Mouse (Mus musculus): Measurements from ENCODE around the gene Calm1. TPM values are rescaled to one million over a fixed set of nuclear protein-coding genes. Genes with fewer than 3 reads are reported as not detected.
"Not testable (repeated sequence)": the region's sequence is repeated elsewhere in the genome, so short reads cannot be mapped to it uniquely, and the experiment has no call there.

Calm1 gene
- polyA plus RNA-seq, 1 experiment: 991 TPM

GRCm38 (mm10) chr12:100214738-100215137, 15.5 kb downstream of the Calm1 start:
- H3K4me1 ChIP-seq (ENCODE audit: control insufficient read depth, insufficient read depth, low read length): peaks cover 18% of the 10 kb centered on the region; the same call in 1 of the 2 replicates
- H3K27me3 ChIP-seq (ENCODE audit: control insufficient read depth, insufficient read depth, low read length): no peaks in the 10 kb centered on the region
- no peak overlapping the region for H3K4me3 ChIP-seq (replicated peaks; ENCODE audit: insufficient read depth, low read depth, low read length)
- TF ChIP-seq POLR2A (IDR thresholded peaks at IDR 0.05; ENCODE audit: borderline replicate concordance, insufficient read depth, low read length) (no peak), CTCF (IDR thresholded peaks at IDR 0.05; ENCODE audit: borderline replicate concordance, insufficient read depth, low read depth, low read length) (no peak)
- no peak overlapping the region for H3K27ac ChIP-seq (ENCODE audit: insufficient read depth, low read length)
- 7% methylated on average over 3 of the region's 3 CpGs for WGBS
- peak in 1 of 2 experiments; percentile 64 for DNase-seq

GRCm38 (mm10) chr12:100217087-100217486, 17.9 kb downstream of the Calm1 start:
- DNase-seq; H3K4me1 ChIP-seq (ENCODE audit: control insufficient read depth, insufficient read depth, low read length); H3K4me3 ChIP-seq (replicated peaks; ENCODE audit: insufficient read depth, low read depth, low read length); H3K27me3 ChIP-seq (ENCODE audit: control insufficient read depth, insufficient read depth, low read length); H3K27ac ChIP-seq (ENCODE audit: insufficient read depth, low read length): not testable (repeated sequence)
- WGBS: 96% methylated on average over 2 of the region's 2 CpGs

- TF ChIP-seq CTCF (IDR thresholded peaks at IDR 0.05; ENCODE audit: borderline replicate concordance, insufficient read depth, low read depth, low read length) (no peak), POLR2A (IDR thresholded peaks at IDR 0.05; ENCODE audit: borderline replicate concordance, insufficient read depth, low read length) (no peak)
- Histone ChIP-seq H3K4me3 (replicated peaks; ENCODE audit: insufficient read depth, low read depth, low read length) (no peak overlapping the region), H3K27ac (ENCODE audit: insufficient read depth, low read length) (no peak overlapping the region), H3K4me1 (ENCODE audit: control insufficient read depth, insufficient read depth, low read length) (peaks cover 4% of the 10 kb centered on the region; the same call in 1 of the 2 replicates), H3K27me3 (ENCODE audit: control insufficient read depth, insufficient read depth, low read length) (no peaks in the 10 kb centered on the region)
- 86% methylated on average over 4 of the region's 4 CpGs for WGBS
- no peak for DNase-seq
Observed at GRCm38 (mm10) chr12:100220012-100220411, 20.8 kb downstream of the Calm1 start.

- Histone ChIP-seq H3K4me1 (ENCODE audit: control insufficient read depth, insufficient read depth, low read length) (peaks cover 11% of the 10 kb centered on the region), H3K4me3 (replicated peaks; ENCODE audit: insufficient read depth, low read depth, low read length) (no peak overlapping the region), H3K27me3 (ENCODE audit: control insufficient read depth, insufficient read depth, low read length) (no peaks in the 10 kb centered on the region), H3K27ac (ENCODE audit: insufficient read depth, low read length) (no peak overlapping the region)
- WGBS: 58% methylated on average over 11 of the region's 11 CpGs
- TF ChIP-seq CTCF (IDR thresholded peaks at IDR 0.05; ENCODE audit: borderline replicate concordance, insufficient read depth, low read depth, low read length) (no peak), POLR2A (IDR thresholded peaks at IDR 0.05; ENCODE audit: borderline replicate concordance, insufficient read depth, low read length) (no peak)
- DNase-seq: no peak
Observed at GRCm38 (mm10) chr12:100221608-100222321, 22.5 kb downstream of the Calm1 start.

GRCm38 (mm10) chr12:100222322-100222993, 23.2 kb downstream of the Calm1 start:
- H3K4me1 ChIP-seq (ENCODE audit: control insufficient read depth, insufficient read depth, low read length): peaks cover 11% of the 10 kb centered on the region
- 94% methylated on average over 13 of the region's 13 CpGs for WGBS
- H3K27me3 ChIP-seq (ENCODE audit: control insufficient read depth, insufficient read depth, low read length): no peaks in the 10 kb centered on the region
- H3K27ac ChIP-seq (ENCODE audit: insufficient read depth, low read length): no peak overlapping the region
- no peak overlapping the region for H3K4me3 ChIP-seq (replicated peaks; ENCODE audit: insufficient read depth, low read depth, low read length)
- DNase-seq: no peak
- TF ChIP-seq POLR2A (IDR thresholded peaks at IDR 0.05; ENCODE audit: borderline replicate concordance, insufficient read depth, low read length) (no peak), CTCF (IDR thresholded peaks at IDR 0.05; ENCODE audit: borderline replicate concordance, insufficient read depth, low read depth, low read length) (no peak)

GRCm38 (mm10) chr12:100223531-100223930, 24.3 kb downstream of the Calm1 start:
- no peak overlapping the region for H3K4me3 ChIP-seq (replicated peaks; ENCODE audit: insufficient read depth, low read depth, low read length)
- TF ChIP-seq POLR2A (IDR thresholded peaks at IDR 0.05; ENCODE audit: borderline replicate concordance, insufficient read depth, low read length) (no peak), CTCF (IDR thresholded peaks at IDR 0.05; ENCODE audit: borderline replicate concordance, insufficient read depth, low read depth, low read length) (no peak)
- WGBS: 80% methylated on average over 8 of the region's 8 CpGs
- no peak for DNase-seq
- peaks cover 11% of the 10 kb centered on the region for H3K4me1 ChIP-seq (ENCODE audit: control insufficient read depth, insufficient read depth, low read length)
- H3K27me3 ChIP-seq (ENCODE audit: control insufficient read depth, insufficient read depth, low read length): no peaks in the 10 kb centered on the region
- H3K27ac ChIP-seq (ENCODE audit: insufficient read depth, low read length): no peak overlapping the region

- H3K27ac ChIP-seq (ENCODE audit: insufficient read depth, low read length): no peak overlapping the region
- no peak for DNase-seq
- no peak overlapping the region for H3K4me3 ChIP-seq (replicated peaks; ENCODE audit: insufficient read depth, low read depth, low read length)
- no peaks in the 10 kb centered on the region for H3K27me3 ChIP-seq (ENCODE audit: control insufficient read depth, insufficient read depth, low read length)
- peaks cover 11% of the 10 kb centered on the region for H3K4me1 ChIP-seq (ENCODE audit: control insufficient read depth, insufficient read depth, low read length)
- 50% methylated on average over 4 of the region's 4 CpGs for WGBS
- TF ChIP-seq POLR2A (IDR thresholded peaks at IDR 0.05; ENCODE audit: borderline replicate concordance, insufficient read depth, low read length): no peak
Observed at GRCm38 (mm10) chr12:100225196-100225595, 26.0 kb downstream of the Calm1 start.

GRCm38 (mm10) chr12:100226073-100226472, 26.8 kb downstream of the Calm1 start:
- Histone ChIP-seq H3K4me1 (ENCODE audit: control insufficient read depth, insufficient read depth, low read length) (peaks cover 11% of the 10 kb centered on the region), H3K4me3 (replicated peaks; ENCODE audit: insufficient read depth, low read depth, low read length) (no peak overlapping the region), H3K27ac (ENCODE audit: insufficient read depth, low read length) (no peak overlapping the region), H3K27me3 (ENCODE audit: control insufficient read depth, insufficient read depth, low read length) (no peaks in the 10 kb centered on the region)
- DNase-seq: no peak
- WGBS: 79% methylated on average over 5 of the region's 5 CpGs
- no peak for TF ChIP-seq CTCF (IDR thresholded peaks at IDR 0.05; ENCODE audit: borderline replicate concordance, insufficient read depth, low read depth, low read length)
- TF ChIP-seq POLR2A (IDR thresholded peaks at IDR 0.05; ENCODE audit: borderline replicate concordance, insufficient read depth, low read length): no peak

Data from cerebellum, adult 2 months (tissue).